Mouse (Mus musculus) layer of hippocampus, adult 9-10 months (tissue): Measurements from ENCODE around the gene Ube2i.

Experiments
- DNase-seq: peaks from one replicate; pipeline ENCODE4 v3.0.0; 2022; ENCODE audit warnings: low spot score

Ube2i gene

GRCm38 (mm10) chr17:25218967-25219366 lies 55.5 kb downstream of the Ube2i start:
- DNase-seq: no peak

- no peak for DNase-seq
Measured at GRCm38 (mm10) chr17:25215431-25215830, 59.0 kb downstream of the Ube2i start.
